Mouse (Mus musculus) limb, embryonic 10.5 days (tissue): ENCODE results near the gene Nsfl1c. TPM values are rescaled to one million over a fixed set of nuclear protein-coding genes. Genes with fewer than 3 reads are reported as not detected.
"Not testable (repeated sequence)": the region's sequence is repeated elsewhere in the genome, so short reads cannot be mapped to it uniquely, and the experiment has no call there.

ENCODE experiments used
- DNase-seq: peaks from one replicate; pipeline ENCODE4 v3.0.0-alpha.2; 2017; ENCODE audit warnings: low spot score
- H3K27ac ChIP-seq: fragments of 300-500 bp; sonication (generic); 2 replicates; pipeline ENCODE4 v1.5.1; 2016; ENCODE audit warnings: mild to moderate bottlenecking
- H3K27me3 ChIP-seq: fragments of 300-500 bp; sonication (generic); 2 replicates; pipeline ENCODE4 v1.6.1; 2016; ENCODE audit warnings: low read depth, mild to moderate bottlenecking; ENCODE audit not compliant: poor library complexity, severe bottlenecking
- H3K36me3 ChIP-seq: fragments of 300-500 bp; sonication (generic); 2 replicates; pipeline ENCODE4 v1.6.1; 2016; ENCODE audit warnings: mild to moderate bottlenecking, moderate library complexity
- H3K4me1 ChIP-seq: fragments of 300-500 bp; sonication (generic); 2 replicates; pipeline ENCODE4 v1.6.1; 2016
- H3K4me3 ChIP-seq: fragments of 300-500 bp; sonication (generic); 2 replicates; pipeline ENCODE4 v1.5.1; 2016; ENCODE audit warnings: mild to moderate bottlenecking, moderate library complexity
- H3K9me3 ChIP-seq: fragments of 300-500 bp; sonication (generic); replicated peaks from 2 replicates; pipeline ENCODE4 v1.6.1; 2016; ENCODE audit warnings: mild to moderate bottlenecking
- WGBS: fragments of 180-500 bp; shearing (Covaris S2); methylation state at CpG from one replicate; pipeline ENCODE4 v1.1.7; 2016; 5-methylcytosine and 5-hydroxymethylcytosine counted together
- polyA plus RNA-seq: library from polyadenylated mRNA; unstranded; fragments of >200 nt; fragmentation: Nextera tagmentation; extraction: Ambion mirVana; gene quantifications from 2 replicates; pipeline ENCODE4 v1.2.1, GENCODE M21; 2016

The Nsfl1c gene
- 321 and 325 TPM in 2 replicates for polyA plus RNA-seq

DNA sequence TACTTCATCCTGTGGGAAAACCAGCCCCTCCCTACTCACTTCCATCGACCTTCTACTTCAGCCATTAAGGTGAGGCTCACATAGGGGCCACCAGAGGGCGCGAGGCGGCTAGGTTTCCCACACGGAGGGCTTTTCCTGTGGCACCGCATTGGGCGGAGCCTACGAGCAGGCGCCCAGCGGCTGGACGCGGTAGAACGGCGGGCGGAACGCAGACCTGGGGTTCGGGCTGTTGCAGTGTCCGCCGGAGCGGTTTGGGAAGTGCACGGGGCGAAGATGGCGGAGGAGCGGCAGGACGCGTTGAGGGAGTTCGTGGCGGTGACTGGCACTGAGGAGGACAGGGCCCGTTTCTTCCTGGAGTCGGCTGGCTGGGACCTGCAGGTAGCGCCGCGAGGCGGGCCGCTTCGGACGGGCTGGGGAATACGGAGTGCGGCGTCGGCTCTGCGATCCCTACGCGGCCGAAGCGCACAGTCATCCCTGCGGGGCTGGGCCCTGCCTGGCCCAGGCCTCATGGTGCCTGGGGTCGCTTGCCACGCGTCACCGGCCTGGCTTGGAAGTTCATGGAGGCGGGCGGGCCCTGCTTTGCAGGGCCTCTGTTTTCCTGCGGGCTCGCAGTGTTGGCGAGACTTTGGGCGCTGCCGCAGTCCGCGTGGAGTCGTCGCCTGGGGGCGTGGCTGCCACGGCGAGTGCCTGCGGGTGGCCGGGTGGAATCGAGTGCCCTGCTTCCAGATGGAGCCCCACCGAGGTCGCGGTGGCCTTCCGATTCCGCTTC, at the start of gene Nsfl1c:
Gene Nsfl1c (plus strand): TSS at position 148 of the 769 bp plus-strand sequence.
- WGBS = under 1% methylated on average over 73 of the region's 73 CpGs
- H3K9me3 ChIP-seq = no peaks in the 10 kb centered on the region
- peaks cover 30% of the 10 kb centered on the region for H3K36me3 ChIP-seq
- DNase-seq = peak; percentile 98
- no peaks in the 10 kb centered on the region for H3K27me3 ChIP-seq
- peak within 1 kb of the TSS; percentile 91 for H3K27ac ChIP-seq
- H3K4me1 ChIP-seq = peaks cover 8% of the 10 kb centered on the region
- peak within 1 kb of the TSS; percentile 84 for H3K4me3 ChIP-seq

DNA sequence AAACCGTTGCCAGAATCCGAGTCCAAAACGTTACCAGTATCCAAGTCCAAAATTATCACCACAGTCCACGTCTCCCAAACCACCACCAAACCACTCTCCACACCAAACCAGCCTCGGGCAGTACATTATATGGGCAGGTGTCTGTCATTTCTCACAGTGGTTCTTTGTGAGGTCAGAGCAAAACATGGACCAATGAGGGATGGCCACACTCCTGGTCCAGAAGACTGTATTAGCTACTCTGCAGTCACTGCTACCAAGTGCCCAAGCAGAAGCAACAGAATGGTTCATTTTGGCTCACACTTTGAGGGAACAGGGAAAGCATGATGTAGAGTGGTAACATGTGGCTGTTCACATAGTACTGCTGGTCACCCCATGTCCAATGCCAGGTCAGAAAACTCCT, 17.9 kb upstream of the Nsfl1c start, which contains the start of gene 4921509C19Rik:
Gene 4921509C19Rik (minus strand): TSS at position 101 of the 400 bp plus-strand sequence.
- DNase-seq, H3K4me1 ChIP-seq, H3K4me3 ChIP-seq, H3K9me3 ChIP-seq, H3K36me3 ChIP-seq, H3K27ac ChIP-seq, H3K27me3 ChIP-seq: not testable (repeated sequence)
- WGBS = 91% methylated on average over 5 of the region's 5 CpGs

DNA sequence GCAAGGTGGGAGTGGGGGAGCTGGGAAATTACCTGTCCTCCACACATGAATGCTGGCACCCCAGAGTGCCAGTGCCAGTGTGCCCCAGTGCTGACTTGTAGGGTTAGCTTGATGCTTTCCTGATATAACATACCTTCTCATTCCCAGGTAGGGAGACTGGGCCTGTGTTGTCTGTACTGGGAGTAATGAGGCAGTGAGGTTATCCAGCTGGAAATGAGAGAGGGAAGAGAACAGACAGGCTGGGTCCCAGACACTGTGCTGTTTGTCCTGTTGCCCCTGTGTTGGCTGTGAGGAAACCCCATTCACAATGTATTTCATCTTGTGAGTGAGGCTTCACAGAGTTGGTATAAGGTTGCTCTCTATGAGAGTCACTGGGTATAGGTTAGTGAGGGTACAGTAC, 7.5 kb upstream of the Nsfl1c start:
- H3K9me3 ChIP-seq = no peaks in the 10 kb centered on the region
- H3K4me1 ChIP-seq = no peaks in the 10 kb centered on the region
- H3K4me3 ChIP-seq = no peak overlapping the region
- DNase-seq = no peak
- no peaks in the 10 kb centered on the region for H3K36me3 ChIP-seq
- H3K27me3 ChIP-seq = no peaks in the 10 kb centered on the region
- no peak overlapping the region for H3K27ac ChIP-seq

DNA sequence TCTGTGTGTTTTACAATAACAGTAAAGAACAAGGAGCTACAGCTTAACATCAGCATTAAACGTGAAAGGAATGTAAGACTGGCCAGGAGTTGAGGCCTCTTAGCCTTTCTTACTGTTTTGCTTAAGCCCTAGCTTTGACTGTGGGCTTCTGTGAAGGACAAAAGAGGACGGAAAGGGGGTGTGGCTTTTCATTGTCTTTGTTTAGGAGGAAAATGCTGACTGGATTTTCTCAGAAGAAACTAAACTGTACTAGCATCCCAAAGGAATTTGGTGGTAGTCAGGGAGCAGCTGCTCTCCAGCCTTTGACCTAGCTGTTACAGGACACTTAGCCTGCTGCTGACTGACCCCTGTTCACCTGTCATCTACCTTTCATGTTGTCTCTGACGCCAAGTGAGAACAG, 4.4 kb downstream of the Nsfl1c start:
- Histone ChIP-seq H3K27ac (no peak overlapping the region), H3K4me3 (no peak overlapping the region), H3K36me3 (peaks cover 72% of the 10 kb centered on the region), H3K9me3 (no peaks in the 10 kb centered on the region), H3K4me1 (peaks cover 8% of the 10 kb centered on the region), H3K27me3 (no peaks in the 10 kb centered on the region)
- DNase-seq = no peak
- 70% methylated on average over 3 of the region's 3 CpGs for WGBS

DNA sequence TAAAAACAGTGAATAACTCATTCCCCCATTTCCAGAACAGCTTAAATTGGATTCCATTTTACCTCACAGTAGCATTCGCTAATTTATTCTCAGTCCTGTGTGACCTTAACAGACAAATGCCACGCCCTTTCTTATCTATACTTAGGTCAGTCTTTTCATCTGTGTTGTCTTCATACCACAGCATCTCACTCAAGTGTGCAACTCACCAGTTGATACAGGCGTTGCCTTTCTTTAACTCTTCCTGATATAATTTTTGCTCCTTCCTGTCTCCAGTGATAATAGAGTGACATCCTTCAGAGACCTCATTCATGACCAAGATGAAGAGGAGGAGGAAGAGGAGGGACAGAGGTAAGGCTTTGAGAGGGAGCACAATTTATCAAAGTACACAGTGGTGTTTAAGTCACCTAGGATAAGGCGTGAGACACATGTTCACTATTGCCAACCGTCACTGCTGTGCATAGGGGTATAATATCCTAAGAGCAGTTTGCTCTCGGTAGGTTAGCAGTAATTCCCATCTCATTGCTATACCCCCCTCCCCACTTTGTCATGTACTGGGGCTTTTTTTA, 6.5 kb downstream of the Nsfl1c start:
- no peak for DNase-seq
- WGBS = 93% methylated on average over 6 of the region's 6 CpGs
- Histone ChIP-seq H3K9me3 (no peaks in the 10 kb centered on the region), H3K27ac (no peak overlapping the region), H3K4me1 (no peaks in the 10 kb centered on the region; the same call in 1 of the 2 replicates), H3K36me3 (peaks cover 93% of the 10 kb centered on the region), H3K27me3 (no peaks in the 10 kb centered on the region), H3K4me3 (no peak overlapping the region)

DNA sequence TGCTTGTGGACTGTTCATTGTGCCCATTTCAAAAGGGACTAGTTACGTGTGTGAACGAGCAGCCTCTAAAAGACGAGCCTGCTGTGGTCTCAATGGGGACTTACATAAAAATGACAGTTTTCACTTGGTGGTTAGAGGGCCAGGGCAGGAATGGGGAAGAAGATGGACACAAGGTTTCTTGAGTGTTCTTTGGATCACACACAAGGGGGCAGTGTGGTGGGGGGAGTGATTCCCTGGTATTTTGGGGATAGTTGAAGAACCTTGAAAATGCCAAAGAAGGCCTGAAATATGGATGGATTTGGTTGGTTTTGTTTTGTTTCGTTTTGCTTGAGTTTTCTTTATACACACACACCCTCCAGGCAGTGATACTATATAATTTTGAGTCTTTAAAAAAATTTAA, 10.2 kb downstream of the Nsfl1c start:
- H3K4me1 ChIP-seq = no peaks in the 10 kb centered on the region
- H3K4me3 ChIP-seq = no peak overlapping the region
- H3K27ac ChIP-seq = no peak overlapping the region
- H3K9me3 ChIP-seq = no peaks in the 10 kb centered on the region
- WGBS = 91% methylated on average over 4 of the region's 4 CpGs
- no peaks in the 10 kb centered on the region for H3K27me3 ChIP-seq
- H3K36me3 ChIP-seq = peaks cover 98% of the 10 kb centered on the region
- no peak for DNase-seq

DNA sequence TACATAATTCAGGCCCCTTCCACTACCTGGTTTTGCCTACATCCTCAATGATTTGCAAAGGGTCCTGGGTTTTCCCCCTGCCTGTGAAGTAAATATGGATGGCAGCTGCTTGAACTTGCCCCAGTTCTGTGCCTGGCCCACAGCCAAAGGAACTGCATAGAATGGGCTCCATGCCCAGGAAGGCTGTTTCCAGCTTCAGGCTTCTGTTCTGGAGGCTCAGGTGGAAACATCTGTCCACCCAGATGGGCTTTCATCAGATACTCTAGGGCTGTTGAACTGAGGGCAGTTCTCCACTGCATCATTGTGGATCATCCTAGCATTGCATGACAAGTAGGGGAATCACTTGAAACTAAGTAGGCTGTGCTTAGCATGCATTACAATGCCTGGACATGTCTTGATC, 18.2 kb downstream of the Nsfl1c start:
- peaks cover 98% of the 10 kb centered on the region for H3K36me3 ChIP-seq
- no peaks in the 10 kb centered on the region for H3K27me3 ChIP-seq
- H3K4me3 ChIP-seq = no peak overlapping the region
- H3K4me1 ChIP-seq = no peaks in the 10 kb centered on the region
- no peak overlapping the region for H3K27ac ChIP-seq
- no peaks in the 10 kb centered on the region for H3K9me3 ChIP-seq
- no peak for DNase-seq

DNA sequence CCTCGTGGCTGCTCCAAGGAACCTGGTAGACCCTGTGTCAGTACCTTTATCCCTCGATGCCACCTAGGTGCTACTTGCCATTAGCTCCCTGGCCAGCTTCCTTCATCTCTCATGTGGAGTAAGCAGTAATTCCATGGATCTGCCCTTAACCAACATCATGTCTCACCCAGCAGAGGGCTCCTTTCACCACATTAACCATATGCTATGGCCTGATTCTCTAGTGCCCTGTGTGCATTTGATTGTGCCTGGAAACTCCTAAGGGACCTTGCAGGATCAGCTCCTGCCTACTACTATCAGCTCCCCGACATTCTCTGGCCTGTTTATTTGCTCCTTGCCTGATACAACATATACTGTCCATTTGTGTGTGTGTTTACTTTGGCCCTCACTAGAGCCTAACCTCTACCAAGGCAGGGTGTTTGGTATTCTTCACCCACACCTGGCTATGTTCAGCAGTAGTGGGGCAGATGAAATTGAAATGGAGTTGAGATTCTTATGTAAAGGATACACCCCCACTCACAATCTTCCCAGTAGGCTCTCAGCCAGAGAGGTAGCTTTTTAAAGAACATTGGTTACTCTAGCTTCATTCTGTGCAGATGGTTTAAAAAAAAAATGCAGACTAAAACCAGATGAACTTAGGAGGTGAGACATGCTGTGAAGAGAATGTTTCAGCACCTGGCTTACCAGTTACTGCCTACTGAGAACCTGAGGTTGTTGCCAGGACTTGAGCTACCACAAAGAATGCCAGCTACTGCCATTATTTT, 19.7 kb downstream of the Nsfl1c start:
- 88% methylated on average over 3 of the region's 3 CpGs for WGBS
- H3K36me3 ChIP-seq = peaks cover 89% of the 10 kb centered on the region
- H3K27ac ChIP-seq = no peak overlapping the region
- H3K4me3 ChIP-seq = no peak overlapping the region
- H3K9me3 ChIP-seq = no peaks in the 10 kb centered on the region
- DNase-seq = no peak
- no peaks in the 10 kb centered on the region for H3K27me3 ChIP-seq
- no peaks in the 10 kb centered on the region for H3K4me1 ChIP-seq

DNA sequence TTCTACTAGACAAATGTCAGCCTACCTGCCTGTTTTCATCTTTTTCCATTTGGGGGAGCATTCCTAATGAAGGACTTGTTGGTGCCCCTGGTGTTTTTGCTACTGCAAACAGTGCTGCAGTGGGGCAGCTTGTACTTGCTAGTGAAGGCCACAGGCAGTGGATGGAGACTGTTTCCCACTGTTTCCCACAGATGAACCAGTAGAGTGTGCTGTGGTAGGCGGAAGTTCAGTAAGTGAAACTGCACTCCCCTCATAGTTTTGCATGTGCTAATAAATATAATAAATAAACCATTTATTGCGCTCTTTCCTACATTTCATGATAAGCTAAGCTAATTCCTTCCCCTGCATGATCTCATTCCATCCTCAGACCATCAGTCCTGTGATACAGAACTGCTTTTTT, 25.0 kb downstream of the Nsfl1c start:
- no peaks in the 10 kb centered on the region for H3K27me3 ChIP-seq
- H3K27ac ChIP-seq = no peak overlapping the region
- DNase-seq = no peak
- no peak overlapping the region for H3K4me3 ChIP-seq
- H3K9me3 ChIP-seq = no peaks in the 10 kb centered on the region
- H3K36me3 ChIP-seq = peaks cover 71% of the 10 kb centered on the region
- WGBS = 85% methylated on average over 2 of the region's 2 CpGs
- no peaks in the 10 kb centered on the region for H3K4me1 ChIP-seq

DNA sequence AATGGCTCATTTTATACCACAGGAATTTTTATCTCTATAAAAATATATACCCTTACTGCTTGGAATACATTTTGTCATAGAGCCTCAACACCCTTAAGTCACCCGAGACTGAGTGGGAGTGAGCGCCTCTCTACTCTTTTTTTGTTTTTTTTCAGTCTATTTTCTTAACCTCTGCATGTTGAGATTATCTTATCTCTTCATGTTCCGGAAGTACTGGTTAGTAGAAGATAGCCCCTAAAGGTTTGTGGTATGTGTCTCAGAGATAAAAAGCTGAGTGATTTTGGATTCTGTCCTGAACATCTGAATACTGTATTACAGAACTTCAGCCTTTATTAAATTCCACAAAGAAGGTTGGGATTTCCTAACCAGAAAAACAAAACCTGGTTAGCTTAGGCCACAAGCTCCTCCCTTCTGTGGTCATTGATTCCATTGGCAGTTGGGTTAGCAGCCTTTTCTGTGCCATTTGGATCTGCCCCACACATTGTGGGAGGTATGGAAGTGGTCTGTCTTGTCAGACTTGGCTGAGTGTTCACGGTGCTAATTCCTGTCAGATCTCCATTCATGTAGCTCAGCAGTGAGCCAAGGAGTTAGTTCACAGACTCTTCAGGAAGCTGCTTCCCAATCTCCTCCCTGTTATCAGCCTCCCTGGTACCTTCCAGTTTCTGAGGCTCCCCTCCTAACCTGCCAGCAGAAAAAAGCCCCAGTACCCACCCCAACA, 30.5 kb downstream of the Nsfl1c start:
- no peaks in the 10 kb centered on the region for H3K27me3 ChIP-seq
- no peak for DNase-seq
- WGBS = 75% methylated on average over 4 of the region's 4 CpGs
- H3K36me3 ChIP-seq = peaks cover 27% of the 10 kb centered on the region
- no peaks in the 10 kb centered on the region for H3K4me1 ChIP-seq
- H3K9me3 ChIP-seq = no peaks in the 10 kb centered on the region
- no peak overlapping the region for H3K4me3 ChIP-seq
- H3K27ac ChIP-seq = no peak overlapping the region

DNA sequence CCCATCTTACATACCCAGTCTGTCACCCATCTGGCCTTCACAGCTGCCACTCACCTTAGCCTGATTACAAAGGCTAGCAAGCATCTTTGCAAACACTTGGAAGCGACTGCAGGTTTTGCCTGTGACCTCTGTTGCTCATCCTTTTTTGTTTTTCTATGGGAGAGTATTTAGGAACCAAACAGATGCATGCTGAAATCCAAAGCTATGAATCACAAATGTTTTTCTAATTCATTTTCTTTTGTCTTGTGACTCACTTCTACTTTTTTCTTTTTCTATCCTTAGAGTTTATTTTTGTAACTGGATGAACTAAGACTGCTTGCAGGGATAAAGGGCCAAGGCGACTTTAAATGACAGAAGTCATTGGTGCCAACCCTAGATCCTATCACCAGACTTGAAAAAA, 31.5 kb downstream of the Nsfl1c start:
- Histone ChIP-seq H3K9me3 (no peaks in the 10 kb centered on the region), H3K4me3 (no peak overlapping the region), H3K36me3 (peaks cover 17% of the 10 kb centered on the region), H3K4me1 (peaks cover under 1% of the 10 kb centered on the region), H3K27ac (no peak overlapping the region), H3K27me3 (no peaks in the 10 kb centered on the region)
- no peak for DNase-seq
- 64% methylated on average over 2 of the region's 2 CpGs for WGBS

DNA sequence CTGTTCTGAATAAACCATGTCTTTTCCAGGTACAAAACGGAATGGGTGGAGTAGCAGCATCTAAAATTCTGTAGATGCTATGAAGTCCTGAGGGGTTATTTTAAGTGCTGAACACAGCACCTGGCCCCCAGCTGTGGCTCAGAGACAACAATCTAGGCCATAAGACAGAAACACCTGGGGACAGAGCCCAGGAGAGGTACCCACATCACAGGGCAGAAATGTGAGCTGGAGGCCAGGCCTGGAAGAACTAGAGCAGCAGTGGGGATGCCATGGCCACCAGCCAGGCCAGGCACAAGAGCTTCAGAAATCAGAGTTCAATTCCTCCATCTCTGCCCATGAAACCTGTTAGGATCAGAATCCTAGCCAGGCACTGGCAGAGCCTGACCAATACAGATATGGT, 34.1 kb downstream of the Nsfl1c start:
- H3K27ac ChIP-seq = no peak overlapping the region
- H3K9me3 ChIP-seq = no peaks in the 10 kb centered on the region
- 85% methylated on average over 1 of the region's 1 CpGs for WGBS
- H3K4me3 ChIP-seq = no peak overlapping the region
- no peaks in the 10 kb centered on the region for H3K36me3 ChIP-seq
- no peaks in the 10 kb centered on the region for H3K27me3 ChIP-seq
- peaks cover 8% of the 10 kb centered on the region for H3K4me1 ChIP-seq
- no peak for DNase-seq

DNA sequence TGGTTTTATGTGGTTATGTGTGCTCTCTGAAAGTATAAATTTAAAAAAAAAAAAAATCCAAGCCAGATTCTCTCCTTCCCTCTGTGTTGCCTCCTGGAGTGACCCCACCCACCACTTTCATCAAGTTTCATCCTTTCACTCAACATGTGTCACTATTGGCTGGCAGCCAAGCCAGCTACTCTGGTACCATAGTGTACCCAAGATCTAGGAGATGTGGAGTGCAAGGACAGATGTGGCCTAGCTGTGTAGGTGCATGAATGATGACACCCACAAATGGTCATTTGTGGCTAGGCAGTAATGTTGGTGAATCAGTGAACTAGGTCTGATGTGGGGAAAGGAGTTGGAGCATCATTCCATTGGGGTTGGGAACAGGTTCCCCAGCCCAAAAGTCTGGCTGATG, 35.2 kb downstream of the Nsfl1c start:
- no peak overlapping the region for H3K4me3 ChIP-seq
- H3K36me3 ChIP-seq = no peaks in the 10 kb centered on the region
- peaks cover 8% of the 10 kb centered on the region for H3K4me1 ChIP-seq
- H3K9me3 ChIP-seq = no peaks in the 10 kb centered on the region
- H3K27ac ChIP-seq = no peak overlapping the region
- no peak for DNase-seq
- no peaks in the 10 kb centered on the region for H3K27me3 ChIP-seq
